Mouse (Mus musculus) stomach, postnatal 0 days (tissue): ENCODE results near the gene Ldha. TPM values are rescaled to one million over a fixed set of nuclear protein-coding genes. Genes with fewer than 3 reads are reported as not detected.

Experiments used
- ATAC-seq: fragments of 200-750 bp; cut with Nextera tagmentation; 2 replicates; pipeline ENCODE4 v1.8.0; 2017; ENCODE audit not compliant: low FRiP score, low TSS enrichment
- DNase-seq: peaks from one replicate; pipeline ENCODE4 v3.0.0-alpha.2; 2016; ENCODE audit warnings: low spot score
- H3K27ac ChIP-seq: fragments of 300-500 bp; sonication (generic); replicated peaks from 2 replicates; pipeline ENCODE4 v1.5.1; 2014; ENCODE audit warnings: mild to moderate bottlenecking, control low read depth
- H3K27me3 ChIP-seq: fragments of 300-500 bp; sonication (generic); 2 replicates; pipeline ENCODE4 v1.6.1; 2014; ENCODE audit warnings: low read length; ENCODE audit not compliant: control insufficient read depth, insufficient read depth
- H3K36me3 ChIP-seq: fragments of 300-500 bp; sonication (generic); 2 replicates; pipeline ENCODE4 v1.6.1; 2014; ENCODE audit warnings: low read length, mixed read lengths; ENCODE audit not compliant: control insufficient read depth, insufficient read depth
- H3K4me1 ChIP-seq: fragments of 300-500 bp; sonication (generic); replicated peaks from 2 replicates; pipeline ENCODE4 v1.6.1; 2014; ENCODE audit warnings: antibody characterized with exemption; ENCODE audit not compliant: control insufficient read depth, insufficient read depth
- H3K4me2 ChIP-seq: fragments of 300-500 bp; sonication (generic); replicated peaks from 2 replicates; pipeline ENCODE4 v1.6.1; 2014; ENCODE audit warnings: low read depth, mild to moderate bottlenecking, control low read depth, moderate library complexity
- H3K4me3 ChIP-seq: fragments of 300-500 bp; sonication (generic); 2 replicates; pipeline ENCODE4 v1.5.1; 2014; ENCODE audit warnings: low read depth, low read length, control low read depth
- H3K9ac ChIP-seq: fragments of 300-500 bp; sonication (generic); 2 replicates; pipeline ENCODE4 v1.6.1; 2014; ENCODE audit warnings: mild to moderate bottlenecking, low read length, control low read depth, mixed read lengths
- H3K9me3 ChIP-seq: fragments of 300-500 bp; sonication (generic); 2 replicates; pipeline ENCODE4 v1.6.1; 2016; ENCODE audit warnings: low read length; ENCODE audit not compliant: control insufficient read depth
- CTCF ChIP-seq: IDR thresholded peaks from 2 replicates; pipeline ENCODE4 v1.5.1; 2016; ENCODE audit warnings: antibody characterized with exemption, low read depth, mild to moderate bottlenecking, moderate library complexity
- EP300 ChIP-seq: optimal IDR thresholded peaks from 2 replicates; pipeline ENCODE3; 2016; ENCODE audit warnings: antibody characterized with exemption
- WGBS: fragments of 180-500 bp; shearing (Covaris S2); extraction: QIAGEN DNeasy Blood & Tissue Kit; methylation state at CpG from one replicate; pipeline ENCODE4 v1.1.7; 2014; 5-methylcytosine and 5-hydroxymethylcytosine counted together
- polyA plus RNA-seq: library from polyadenylated mRNA; unstranded; fragments of >200 nt; fragmentation: Nextera tagmentation; extraction: Ambion mirVana; gene quantifications from 2 replicates; pipeline ENCODE4 v1.2.1, GENCODE M21; 2015

Gene Ldha
- polyA plus RNA-seq, 1 experiment from 2014 or later, result 816 TPM

- no peak for ATAC-seq
- no peaks in the 10 kb centered on the region for H3K9me3 ChIP-seq
- no peaks in the 10 kb centered on the region for H3K27me3 ChIP-seq
- no peak overlapping the region for H3K27ac ChIP-seq
- H3K9ac ChIP-seq, result no peak overlapping the region
- peaks cover 16% of the 10 kb centered on the region for H3K36me3 ChIP-seq
- no peaks in the 10 kb centered on the region for H3K4me1 ChIP-seq
- DNase-seq, result no peak
- no peak for TF ChIP-seq EP300
- no peak overlapping the region for H3K4me2 ChIP-seq
- WGBS, result 69% methylated on average over 9 of the region's 9 CpGs
- no peak overlapping the region for H3K4me3 ChIP-seq
Measured at GRCm38 (mm10) chr7:46857436-46857835, 16.2 kb downstream of the Ldha start.

GRCm38 (mm10) chr7:46859031-46859430, 17.8 kb downstream of the Ldha start:
- no peak overlapping the region for H3K27ac ChIP-seq

GRCm38 (mm10) chr7:46860996-46861395, 19.7 kb downstream of the Ldha start, which contains the start of gene Ldhc:
Gene Ldhc (plus strand): TSS chr7:46861203.
- DNase-seq, result no peak

More at GRCm38 (mm10) chr7:46859031-46859430, 17.8 kb downstream of the Ldha start:
- Histone ChIP-seq H3K36me3 (peaks cover 8% of the 10 kb centered on the region), H3K4me3 (no peak overlapping the region), H3K9me3 (no peaks in the 10 kb centered on the region), H3K4me1 (no peaks in the 10 kb centered on the region), H3K4me2 (no peak overlapping the region), H3K27me3 (no peaks in the 10 kb centered on the region), H3K9ac (no peak overlapping the region)
- DNase-seq, result no peak
- TF ChIP-seq EP300 (no peak), CTCF (no peak)
- peak; percentile 42; the same call in 1 of the 2 replicates for ATAC-seq
- WGBS, result 47% methylated on average over 6 of the region's 6 CpGs

GRCm38 (mm10) chr7:46871988-46872387, 30.7 kb downstream of the Ldha start:
- 70% methylated on average over 4 of the region's 4 CpGs for WGBS
- H3K27me3 ChIP-seq, result no peaks in the 10 kb centered on the region
- no peak overlapping the region for H3K9ac ChIP-seq
- H3K4me2 ChIP-seq, result no peak overlapping the region
- H3K9me3 ChIP-seq, result no peaks in the 10 kb centered on the region
- no peak overlapping the region for H3K27ac ChIP-seq
- no peaks in the 10 kb centered on the region for H3K4me1 ChIP-seq
- no peak for TF ChIP-seq EP300
- TF ChIP-seq CTCF, result no peak
- no peak for DNase-seq
- no peak for ATAC-seq
- no peak overlapping the region for H3K4me3 ChIP-seq
- no peaks in the 10 kb centered on the region for H3K36me3 ChIP-seq

More at GRCm38 (mm10) chr7:46860996-46861395, 19.7 kb downstream of the Ldha start, which contains the start of gene Ldhc:
- TF ChIP-seq EP300 (no peak), CTCF (no peak)
- H3K4me3 ChIP-seq, result no peak within 1 kb of the TSS
- WGBS, result 34% methylated on average over 10 of the region's 10 CpGs
- no peak within 1 kb of the TSS for H3K9ac ChIP-seq
- no peaks in the 10 kb centered on the region for H3K9me3 ChIP-seq
- H3K27ac ChIP-seq, result no peak within 1 kb of the TSS
- ATAC-seq, result peak; percentile 49; the same call in 1 of the 2 replicates
- H3K4me2 ChIP-seq, result no peak within 1 kb of the TSS
- H3K4me1 ChIP-seq, result no peaks in the 10 kb centered on the region
- no peaks in the 10 kb centered on the region for H3K36me3 ChIP-seq
- no peaks in the 10 kb centered on the region for H3K27me3 ChIP-seq

GRCm38 (mm10) chr7:46876841-46877240, 35.6 kb downstream of the Ldha start:
- WGBS, result 62% methylated on average over 4 of the region's 4 CpGs

GRCm38 (mm10) chr7:46877255-46877654, 36.0 kb downstream of the Ldha start:
- Histone ChIP-seq H3K27me3 (no peaks in the 10 kb centered on the region), H3K9ac (no peak overlapping the region), H3K27ac (no peak overlapping the region), H3K4me1 (no peaks in the 10 kb centered on the region), H3K4me2 (no peak overlapping the region), H3K4me3 (no peak overlapping the region), H3K36me3 (no peaks in the 10 kb centered on the region), H3K9me3 (no peaks in the 10 kb centered on the region)
- no peak for DNase-seq
- ATAC-seq, result no peak
- TF ChIP-seq CTCF, result no peak
- no peak for TF ChIP-seq EP300
- WGBS, result 80% methylated on average over 6 of the region's 6 CpGs

More at GRCm38 (mm10) chr7:46876841-46877240, 35.6 kb downstream of the Ldha start:
- no peak for DNase-seq
- H3K27ac ChIP-seq, result no peak overlapping the region
- no peak overlapping the region for H3K4me3 ChIP-seq
- no peak for TF ChIP-seq EP300
- TF ChIP-seq CTCF, result no peak
- no peak overlapping the region for H3K4me2 ChIP-seq
- H3K9ac ChIP-seq, result no peak overlapping the region
- H3K9me3 ChIP-seq, result no peaks in the 10 kb centered on the region
- no peak for ATAC-seq
- H3K4me1 ChIP-seq, result no peaks in the 10 kb centered on the region
- no peaks in the 10 kb centered on the region for H3K36me3 ChIP-seq
- no peaks in the 10 kb centered on the region for H3K27me3 ChIP-seq
